Mouse (Mus musculus) left cerebral cortex, postnatal 14 days (tissue): ENCODE results near the gene Glt1d1. TPM values are rescaled to one million over a fixed set of nuclear protein-coding genes. Genes with fewer than 3 reads are reported as not detected.

Source experiments
- DNase-seq, 2 experiments: peaks; one replicate each; pipeline ENCODE4 v3.0.0; 2021 to 2022; ENCODE audit warnings: low spot score in 2 of 2, mixed read lengths in 1 of 2
- intact Hi-C: fragments of 180-260 bp; cut with DNase I; formaldehyde crosslinking; loops from one replicate; pipeline ENCODE4 v1.15.1; 2025
- total RNA-seq, 2 experiments: library from RNA; stranded (reverse); gene quantifications; 2 replicates each; pipeline ENCODE4 v1.2.3; 2021

Glt1d1 gene
- total RNA-seq, 2 experiments from 2014 or later: 23.4 to 28.6 TPM

DNA sequence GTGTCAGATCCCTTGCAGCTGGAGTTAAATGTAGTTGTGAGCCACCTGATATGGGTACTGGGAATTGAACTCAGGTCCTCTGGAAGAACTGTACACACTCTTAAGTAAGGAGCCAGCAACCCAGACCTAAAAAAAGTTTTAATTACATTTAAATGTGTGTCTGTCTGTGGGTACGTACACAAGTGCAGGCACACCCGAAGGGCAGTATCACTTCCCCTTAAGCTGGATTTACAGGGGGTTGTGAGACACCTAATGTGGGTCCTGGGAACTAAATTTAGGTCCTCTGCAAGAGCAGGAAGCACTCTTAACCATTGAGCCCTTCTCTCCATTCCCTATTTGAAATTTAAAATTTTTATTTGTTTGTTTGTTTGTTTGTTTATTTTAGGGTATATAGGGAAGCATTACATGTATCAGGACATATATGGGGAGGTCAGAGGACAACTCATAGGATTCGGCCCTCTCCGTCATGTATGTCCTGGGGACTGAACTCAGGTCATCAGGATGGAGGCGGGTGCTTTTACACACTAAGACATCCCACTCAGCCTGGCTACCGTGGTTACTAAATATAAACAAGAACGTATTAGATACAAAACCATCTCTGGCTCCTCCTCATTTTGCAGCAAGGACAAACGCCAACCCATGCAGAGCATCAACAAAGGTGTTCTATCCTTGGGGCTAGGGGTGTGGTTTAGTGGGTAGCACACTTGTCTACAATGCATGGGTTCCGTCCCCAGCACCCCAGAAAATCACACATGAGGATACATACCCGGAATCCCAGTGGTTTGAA, 7.4 kb upstream of the Glt1d1 start:
- intact Hi-C loops: no loop called here
- no peak for DNase-seq

DNA sequence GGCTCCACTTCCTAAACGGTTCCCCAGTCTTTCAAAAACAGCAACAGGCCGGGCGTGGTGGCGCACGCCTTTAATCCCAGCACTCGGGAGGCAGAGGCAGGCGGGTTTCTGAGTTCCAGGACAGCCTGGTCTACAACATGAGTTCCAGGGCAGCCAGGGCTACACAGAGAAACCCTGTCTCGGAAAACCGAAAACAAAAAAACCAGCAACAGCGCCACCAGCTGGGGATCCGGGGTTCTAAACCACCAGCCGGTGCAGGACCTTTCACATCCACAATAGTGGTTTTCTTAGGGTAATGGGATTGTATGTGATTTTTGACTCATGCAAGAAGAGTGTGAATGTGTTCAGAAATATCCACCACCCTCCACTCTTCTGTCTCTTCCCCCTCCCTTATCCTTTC, 4.8 kb upstream of the Glt1d1 start:
- no peak for DNase-seq
- intact Hi-C loops: no loop called here

- intact Hi-C loops: no loop called here
- no peak for DNase-seq
Measured at GRCm38 (mm10) chr5:127631671-127632070, 391 bp upstream of the Glt1d1 start.

DNA sequence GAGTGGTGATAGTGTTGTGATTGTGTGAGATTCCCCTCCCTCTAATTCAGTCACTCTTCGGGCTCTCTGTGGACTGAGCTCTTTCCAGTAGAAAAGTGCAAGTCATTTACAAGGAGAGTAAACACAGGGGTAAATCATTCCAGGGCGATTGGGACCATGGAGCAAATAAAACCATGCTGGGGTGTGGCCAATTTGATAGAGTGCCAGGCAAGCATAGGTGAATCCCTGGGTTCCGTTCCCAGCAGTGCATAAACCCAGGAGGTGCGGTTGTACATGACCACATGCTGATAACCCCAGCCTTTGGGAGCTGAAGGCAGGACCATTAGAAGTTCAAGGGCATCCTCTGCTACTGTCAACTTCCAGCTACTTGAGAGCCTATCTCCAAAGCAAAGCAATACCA, 1.1 kb downstream of the Glt1d1 start:
- DNase-seq: no peak
- intact Hi-C loops: no loop called here

- intact Hi-C loops: no loop called here
- no peak for DNase-seq
Measured at GRCm38 (mm10) chr5:127633666-127634065, 1.6 kb downstream of the Glt1d1 start.

GRCm38 (mm10) chr5:127637622-127638021, 5.6 kb downstream of the Glt1d1 start:
- DNase-seq: no peak
- intact Hi-C loops: no loop called here

GRCm38 (mm10) chr5:127638177-127638576, 6.1 kb downstream of the Glt1d1 start:
- DNase-seq: no peak
- intact Hi-C loops: no loop called here

- intact Hi-C loops: no loop called here
- no peak for DNase-seq
Measured at GRCm38 (mm10) chr5:127639067-127639605, 7.1 kb downstream of the Glt1d1 start.

- intact Hi-C loops: no loop called here
- DNase-seq: no peak
Measured at GRCm38 (mm10) chr5:127639635-127640034, 7.6 kb downstream of the Glt1d1 start.

DNA sequence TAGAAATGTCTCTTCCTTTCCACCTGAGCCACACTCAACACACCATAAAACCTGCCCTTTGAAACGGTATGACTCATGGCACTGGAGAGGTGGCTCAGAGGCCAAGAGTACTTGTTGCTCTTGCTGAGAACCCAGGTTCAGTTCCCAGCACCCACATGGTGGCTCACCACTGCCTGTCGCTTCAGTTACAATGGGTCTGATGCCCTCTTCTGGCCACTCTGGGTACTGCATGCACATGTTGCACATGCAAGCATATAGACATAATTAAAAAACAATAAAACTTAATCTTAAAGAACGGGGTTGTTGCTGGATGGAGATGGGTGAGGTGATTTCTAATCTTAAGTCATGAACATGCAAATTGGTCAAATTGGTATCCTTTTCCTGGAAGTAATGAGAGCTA, 8.3 kb downstream of the Glt1d1 start:
- intact Hi-C loops: no loop called here
- DNase-seq: peak in 1 of 2 experiments; percentile 18

DNA sequence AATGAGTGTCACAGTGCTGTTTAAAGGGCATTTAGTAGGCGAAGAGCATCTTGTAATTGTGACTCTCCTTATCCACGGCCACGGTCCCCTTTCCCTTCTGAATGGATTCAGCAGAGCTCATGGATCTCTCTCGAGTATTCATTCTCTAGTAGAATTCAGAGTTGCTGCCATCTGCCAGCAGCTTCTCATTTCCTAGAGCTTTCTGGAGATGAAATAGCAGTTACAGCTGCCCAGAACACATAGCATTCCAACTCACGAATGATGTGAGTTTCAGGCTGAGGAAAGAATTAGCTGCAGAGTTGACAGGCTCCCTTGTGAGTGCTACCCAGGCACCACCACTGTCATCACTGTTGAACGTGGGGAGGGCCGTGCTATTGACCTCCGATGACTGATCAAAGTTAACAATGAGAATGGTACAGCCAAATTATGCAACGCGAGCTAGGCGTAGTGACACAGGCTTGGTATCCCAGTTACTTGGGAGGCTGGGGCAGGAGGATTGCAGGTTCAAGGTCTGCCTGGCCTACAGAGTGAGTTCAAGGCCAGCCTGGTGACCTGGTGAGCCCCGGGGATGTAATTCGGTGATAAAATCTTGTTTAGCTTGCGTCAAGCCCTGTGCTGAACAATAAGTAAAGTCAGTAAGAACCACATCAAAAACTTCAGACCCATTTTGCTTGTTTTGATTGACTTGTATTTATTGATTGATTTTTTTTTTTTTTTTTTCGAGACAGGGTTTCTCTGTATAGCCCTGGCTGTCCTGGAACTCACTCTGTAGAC, 9.3 kb downstream of the Glt1d1 start:
- intact Hi-C loops: no loop called here
- peak; percentile 14 to 43 for DNase-seq

- intact Hi-C loops: loop anchor here (5.0 kb wide), 1 partner anchor 789 kb away; no protein-coding TSS in a partner anchor
- DNase-seq: peak; percentile 26 to 33
Measured at GRCm38 (mm10) chr5:127648046-127648445, 16.0 kb downstream of the Glt1d1 start.

- peak; percentile 15 to 16 for DNase-seq
- intact Hi-C loops: loop anchor here (5.0 kb wide), 1 partner anchor 788 kb away; no protein-coding TSS in a partner anchor
Measured at GRCm38 (mm10) chr5:127649077-127649476, 17.0 kb downstream of the Glt1d1 start.

DNA sequence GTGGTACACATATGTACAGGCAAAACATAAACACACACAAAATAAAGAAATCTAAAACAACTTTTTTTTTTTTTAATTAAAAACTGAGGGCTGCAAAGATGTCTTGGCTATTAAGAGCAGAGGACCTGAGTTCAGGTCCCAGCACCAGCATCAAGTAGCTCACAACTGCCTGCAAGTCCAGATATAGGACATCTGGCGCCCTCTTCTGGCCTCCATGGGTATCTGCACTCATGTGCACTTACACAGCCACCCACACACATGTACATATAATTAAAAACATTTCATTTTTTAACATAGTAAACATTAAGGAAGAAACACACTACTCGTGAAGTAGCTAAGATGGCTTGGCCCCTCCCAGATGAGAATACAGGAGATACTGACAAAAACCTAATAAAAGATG, 26.2 kb downstream of the Glt1d1 start:
- DNase-seq: no peak
- intact Hi-C loops: no loop called here

- intact Hi-C loops: no loop called here
- DNase-seq: no peak
Measured at GRCm38 (mm10) chr5:127659312-127659711, 27.2 kb downstream of the Glt1d1 start.

GRCm38 (mm10) chr5:127660267-127660666, 28.2 kb downstream of the Glt1d1 start:
- intact Hi-C loops: no loop called here
- DNase-seq: no peak

DNA sequence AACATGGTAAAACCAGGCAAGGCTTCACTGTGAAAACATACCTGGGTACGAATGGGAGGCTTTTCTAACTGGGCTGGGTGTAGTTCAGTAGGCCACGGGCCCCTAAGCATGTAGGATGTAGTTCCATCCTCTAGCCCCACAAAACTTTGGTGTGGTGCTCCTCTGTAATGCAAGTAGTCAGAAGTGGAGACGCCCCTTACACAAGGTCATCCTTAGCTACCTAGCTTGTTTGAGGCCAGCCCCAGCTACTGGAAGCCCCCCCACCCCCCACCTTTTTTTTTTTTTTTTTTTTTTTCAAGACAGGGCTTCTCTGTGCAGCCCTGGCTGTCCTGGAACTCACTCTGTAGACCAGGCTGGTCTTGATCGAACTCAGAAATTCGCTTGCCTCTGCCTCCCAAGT, 28.9 kb downstream of the Glt1d1 start:
- DNase-seq: no peak
- intact Hi-C loops: no loop called here

DNA sequence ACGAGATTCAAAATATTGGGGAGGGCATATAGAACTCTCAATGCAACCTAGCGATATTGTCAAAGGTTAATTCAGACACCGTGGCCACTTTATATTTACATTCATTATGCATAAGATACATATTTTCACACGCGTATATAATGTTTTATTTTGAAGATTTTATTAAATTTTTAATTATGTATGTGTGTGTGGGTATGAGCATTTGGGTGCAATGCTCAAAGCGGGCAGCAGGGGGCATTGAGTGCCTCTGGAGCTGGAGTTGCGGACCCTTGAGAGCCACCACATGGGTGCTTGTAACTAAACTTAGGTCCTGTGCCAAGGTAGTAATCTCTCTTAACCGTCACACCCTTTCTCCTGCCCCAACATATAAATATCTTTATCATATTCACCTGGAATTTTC, 41.9 kb downstream of the Glt1d1 start:
- intact Hi-C loops: no loop called here
- no peak for DNase-seq

DNA sequence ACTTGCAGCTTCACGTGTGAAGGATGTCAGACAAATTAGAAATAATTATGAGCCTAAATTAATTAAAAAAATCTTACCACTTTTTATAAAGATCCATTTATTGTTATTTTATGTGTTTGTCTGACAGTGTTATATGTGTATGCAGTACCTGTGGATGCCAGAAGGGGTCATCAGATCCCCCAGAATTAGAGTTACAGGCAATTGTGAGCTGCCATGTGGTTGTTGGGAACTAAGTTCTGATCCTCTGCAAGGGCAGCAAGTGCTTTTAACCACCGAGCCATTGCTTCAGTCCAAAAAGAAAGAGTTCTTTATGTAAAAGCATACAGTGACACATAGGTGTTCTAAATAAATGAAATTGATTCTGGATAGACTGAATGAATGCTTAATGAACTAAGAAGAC, 45.5 kb downstream of the Glt1d1 start:
- no peak for DNase-seq
- intact Hi-C loops: no loop called here

DNA sequence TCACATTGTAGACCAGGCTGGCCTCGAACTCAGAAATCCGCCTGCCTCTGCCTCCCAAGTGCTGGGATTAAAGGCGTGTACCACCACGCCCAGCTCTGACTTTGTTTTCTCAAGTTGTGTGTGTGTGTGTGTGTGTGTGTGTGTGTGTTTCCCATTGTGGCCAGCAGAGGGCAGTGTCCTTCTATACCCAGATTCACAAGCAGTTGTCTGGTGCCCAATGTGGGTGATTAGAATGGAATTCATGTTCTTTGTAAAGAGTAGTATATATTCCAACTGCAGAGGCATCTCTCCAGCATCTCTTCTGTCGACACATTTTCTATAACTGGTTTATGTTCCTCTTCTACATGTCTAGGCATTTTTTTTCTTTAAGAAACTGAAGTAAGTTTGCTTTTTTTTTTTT, 46.4 kb downstream of the Glt1d1 start:
- no peak for DNase-seq
- intact Hi-C loops: no loop called here
